Mouse (Mus musculus): Measurements from ENCODE around the gene Arl8b. TPM values are rescaled to one million over a fixed set of nuclear protein-coding genes. Genes with fewer than 3 reads are reported as not detected.

Gene Arl8b
- 10 to 100 TPM in 1 of 2 experiments, 1 to 10 TPM in 1; 4.8 to 19.6 TPM for polyA plus RNA-seq (2012; fragmentation: generic; extraction: Trizol)

DNA sequence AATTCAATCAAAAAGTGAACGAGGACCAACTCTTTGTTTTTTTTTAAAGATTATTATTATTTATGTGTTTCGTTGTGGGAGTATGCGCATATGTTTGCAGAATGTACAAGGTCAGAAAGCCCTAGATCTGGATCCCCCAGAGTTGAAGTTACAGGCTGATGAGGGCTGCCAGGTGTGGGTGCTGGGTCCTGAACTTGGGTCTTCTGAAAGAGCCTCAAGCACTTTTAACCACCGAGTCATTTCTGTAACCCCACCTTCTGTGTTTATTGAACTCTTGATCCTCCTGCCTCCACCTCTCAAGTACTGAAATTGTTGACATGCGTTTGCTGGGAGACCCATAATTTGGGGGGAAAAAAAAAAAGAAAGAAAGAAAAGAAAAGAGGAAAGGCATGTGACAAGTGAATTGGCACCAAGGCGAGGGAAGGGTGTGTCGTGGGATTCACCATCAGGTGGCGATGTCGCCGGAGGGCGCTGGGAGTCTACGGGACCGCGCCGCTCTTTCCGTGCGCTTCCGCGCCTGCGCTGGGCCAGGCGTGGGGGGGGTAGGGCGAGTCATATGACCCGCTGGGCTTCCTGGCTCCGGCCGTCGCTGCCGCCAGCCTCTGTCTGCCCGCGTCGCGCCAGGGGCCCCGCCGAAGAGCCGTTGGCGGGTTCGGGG, at the start of gene Arl8b:
Gene Arl8b, plus strand, starts transcription at position 574 of the 658 bp plus-strand sequence.

DNA sequence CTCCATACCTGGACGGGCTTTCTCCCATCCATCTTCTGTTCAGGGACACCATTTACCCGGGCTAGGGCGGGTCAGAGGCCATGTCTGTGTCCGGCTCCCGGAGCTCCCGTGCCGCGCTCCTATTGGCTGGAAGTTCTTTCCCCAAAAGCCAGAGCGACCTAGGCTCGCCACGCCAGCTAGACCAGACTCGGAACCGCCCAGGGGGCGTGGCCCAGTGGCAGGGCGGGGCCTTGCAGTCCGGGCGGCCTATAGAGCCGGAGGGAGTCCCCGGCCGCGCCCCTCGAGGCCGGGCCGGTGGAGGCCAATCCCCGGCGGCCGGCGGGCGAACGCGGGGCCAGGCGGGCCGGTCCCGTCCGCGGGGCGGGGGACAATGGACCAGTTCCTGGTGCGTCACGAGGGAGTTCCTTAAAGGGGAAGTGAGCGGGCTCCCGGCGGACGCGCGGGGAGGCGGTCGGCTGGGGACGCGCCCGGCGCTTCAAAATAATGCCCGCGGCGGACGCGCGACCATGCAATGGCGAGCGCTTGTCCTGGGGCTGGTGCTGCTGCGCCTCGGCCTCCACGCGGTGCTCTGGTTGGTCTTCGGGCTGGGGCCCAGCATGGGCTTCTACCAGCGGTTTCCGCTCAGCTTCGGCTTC, 45.5 kb downstream of the Arl8b start, which contains the start of gene Edem1:
Gene Edem1, plus strand, starts transcription at position 408 of the 635 bp plus-strand sequence.

Other genes with a start within 250 kb of the Arl8b start
- gene Bhlhe40, start 122.5 kb upstream of the Arl8b start, polyA plus RNA-seq (2012; fragmentation: generic; extraction: Trizol) = 1 to 10 TPM; 1.9 to 6.1 TPM
- gene Edem1, start 45.5 kb downstream of the Arl8b start, polyA plus RNA-seq (2012; fragmentation: generic; extraction: Trizol) = 10 to 100 TPM in 1 of 2 experiments, 1 to 10 TPM in 1; 8.0 to 12.8 TPM